Mouse (Mus musculus) inflammation-experienced regulatory T-cells, adult 6 months (primary cell): ENCODE results near the gene Gadd45b. TPM values are rescaled to one million over a fixed set of nuclear protein-coding genes. Genes with fewer than 3 reads are reported as not detected.
A peak's percentile ranks its signal among the peaks of the same experiment; 100 is the strongest.

ENCODE experiments used
- ATAC-seq: one replicate; pipeline ENCODE4 v1.8.0; 2017
- polyA plus RNA-seq, 3 experiments: library from polyadenylated mRNA; unstranded; fragments of 100-300 nt; shearing (Covaris generic); gene quantifications; one replicate each; pipeline ENCODE4 v1.2.1; 2017

Gadd45b gene
- polyA plus RNA-seq, 3 experiments from 2014 or later = 26.4 to 51.5 (median 39.3) TPM

GRCm38 (mm10) chr10:80935698-80936097, 5.8 kb downstream of the Gadd45b start:
- no peak for ATAC-seq

GRCm38 (mm10) chr10:80936135-80936809, 6.4 kb downstream of the Gadd45b start:
- no peak for ATAC-seq

DNA sequence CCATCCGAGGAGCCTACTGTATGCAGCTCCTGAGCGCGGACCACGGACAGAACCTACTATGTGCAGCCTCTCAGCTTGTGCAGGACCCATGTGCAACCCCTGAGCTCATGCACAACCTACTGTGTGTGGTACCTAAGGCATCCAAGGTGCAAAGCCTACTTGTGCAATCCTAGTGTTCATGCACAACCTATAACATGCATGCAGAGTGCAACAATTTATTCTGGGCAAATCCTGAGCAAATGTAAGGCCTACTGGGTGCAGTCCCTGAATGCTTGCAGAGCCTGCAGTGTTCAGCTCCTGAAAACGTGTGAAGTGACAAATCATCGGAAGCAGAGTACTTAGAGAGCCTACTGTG, 6.9 kb downstream of the Gadd45b start:
- ATAC-seq = no peak

GRCm38 (mm10) chr10:80937646-80938045, 7.8 kb downstream of the Gadd45b start:
- ATAC-seq = no peak

- ATAC-seq = peak; percentile 31
These were observed 9.1 kb downstream of the Gadd45b start for GRCm38 (mm10) chr10:80938831-80939550.

DNA sequence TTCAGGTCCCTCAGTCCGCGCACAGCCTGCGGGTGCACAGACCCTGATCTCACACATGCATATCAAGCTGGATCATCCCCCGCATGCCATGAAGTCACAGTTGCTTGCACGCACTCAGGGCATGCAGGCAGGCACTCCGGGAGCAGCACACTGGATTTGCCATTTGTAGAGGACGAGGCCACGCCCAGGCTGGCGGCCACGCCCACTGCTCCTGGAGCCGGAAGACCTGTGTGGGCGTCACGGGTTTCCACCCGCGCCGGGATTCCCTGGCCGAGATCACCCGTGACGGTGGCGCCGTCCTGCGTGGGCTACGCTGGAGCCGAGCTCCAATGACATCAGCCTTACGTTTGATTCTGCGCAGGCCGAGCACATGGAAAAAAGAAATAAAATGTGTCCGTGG, 9.8 kb downstream of the Gadd45b start:
- ATAC-seq = peak; percentile 72

GRCm38 (mm10) chr10:80940320-80940987, 10.6 kb downstream of the Gadd45b start:
- ATAC-seq = no peak

DNA sequence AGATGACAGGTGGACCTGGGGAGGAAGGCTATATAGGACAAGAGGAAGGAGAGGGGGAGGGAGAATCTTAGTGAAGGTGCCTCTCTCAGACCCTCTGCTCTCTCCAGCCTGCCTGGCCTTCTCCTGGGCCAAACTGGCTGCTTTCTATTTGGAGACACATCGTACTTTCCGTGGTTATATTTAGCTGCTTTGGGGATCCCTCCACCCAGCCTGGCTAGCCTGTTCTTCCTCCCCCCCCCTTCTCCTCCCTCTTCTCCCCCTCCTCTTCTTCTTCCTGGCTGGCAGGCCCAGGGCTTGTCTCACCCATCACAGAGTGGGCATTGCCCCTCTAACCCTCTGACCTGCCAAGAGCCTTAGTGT, 11.1 kb downstream of the Gadd45b start:
- ATAC-seq = no peak

DNA sequence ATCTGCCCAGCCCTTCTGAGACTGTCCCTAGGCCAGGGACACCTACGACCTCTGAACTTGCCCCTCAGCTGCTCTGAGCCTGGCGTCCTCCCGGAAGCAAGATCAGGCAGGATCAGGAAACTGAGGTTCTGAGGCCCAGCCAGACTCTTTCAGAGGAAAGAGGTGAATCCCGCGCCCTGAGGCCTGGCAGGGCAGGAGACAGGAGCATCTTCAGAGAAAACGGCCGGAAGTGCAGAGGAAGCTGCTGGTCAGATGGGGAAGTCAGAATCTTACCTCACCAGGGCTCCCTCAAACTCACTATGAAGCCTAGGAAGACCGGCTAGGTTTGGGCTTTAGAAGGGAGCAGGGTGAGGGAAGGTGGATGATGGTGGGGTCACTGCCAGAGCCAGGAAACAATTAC, 13.0 kb downstream of the Gadd45b start:
- ATAC-seq = no peak

GRCm38 (mm10) chr10:80943701-80944100, 13.8 kb downstream of the Gadd45b start:
- no peak for ATAC-seq

DNA sequence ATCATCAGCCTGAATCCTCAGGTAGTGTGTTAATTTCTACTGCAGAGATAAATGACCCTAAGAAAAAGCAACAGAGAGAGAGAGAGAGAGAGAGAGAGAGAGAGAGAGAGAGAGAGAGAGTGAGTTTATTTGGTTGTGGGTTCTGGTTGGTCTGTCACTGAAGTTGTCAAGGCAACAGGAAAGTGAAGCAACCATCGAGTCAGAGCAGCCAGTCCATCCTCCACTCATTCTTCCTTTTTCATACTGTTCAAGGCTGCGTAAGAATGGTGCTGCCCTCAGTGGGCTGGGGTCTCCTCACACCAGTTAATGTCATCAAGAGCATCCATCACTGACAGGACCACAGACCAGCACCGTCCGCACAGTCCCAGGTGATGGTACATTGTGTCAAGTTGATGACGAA, 14.4 kb downstream of the Gadd45b start:
- ATAC-seq = no peak

DNA sequence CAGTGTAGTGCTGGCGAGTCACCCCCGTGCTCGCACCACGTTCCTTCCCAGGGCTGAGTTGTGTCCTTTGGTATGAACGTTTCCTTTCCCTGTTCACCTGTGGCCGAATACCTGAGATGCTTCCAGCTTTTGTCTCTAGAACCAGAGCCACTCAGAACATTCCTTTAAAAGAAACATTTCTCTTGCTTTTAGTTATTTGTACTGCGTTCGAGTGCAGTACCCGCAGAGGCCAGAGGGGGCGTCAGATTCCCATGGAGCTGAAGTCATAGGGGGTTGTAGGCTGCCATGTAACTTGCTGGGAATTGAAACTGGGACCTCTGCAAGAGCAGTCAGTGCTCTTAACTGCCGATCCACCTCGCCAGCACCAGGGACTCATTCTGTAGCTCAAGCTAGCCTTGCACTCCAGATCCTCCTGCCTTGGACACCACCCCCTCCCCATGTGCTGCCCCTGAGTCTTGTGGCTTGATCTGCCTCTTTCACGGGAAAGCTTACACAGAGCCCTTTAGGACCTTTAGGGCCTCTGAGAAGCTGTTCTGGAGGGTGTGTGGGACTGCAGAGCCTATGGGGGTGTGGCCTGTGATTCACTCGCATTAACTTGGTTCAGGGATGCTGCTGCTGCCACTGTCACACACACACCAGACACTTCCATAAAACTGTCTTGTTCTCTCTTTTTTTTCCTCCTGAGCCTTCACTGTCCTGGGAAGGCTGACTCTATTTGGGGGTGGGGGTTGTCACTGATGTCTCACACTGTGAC, 17.0 kb downstream of the Gadd45b start:
- ATAC-seq = no peak

- no peak for ATAC-seq
These were observed 17.9 kb downstream of the Gadd45b start for GRCm38 (mm10) chr10:80947802-80948201.

DNA sequence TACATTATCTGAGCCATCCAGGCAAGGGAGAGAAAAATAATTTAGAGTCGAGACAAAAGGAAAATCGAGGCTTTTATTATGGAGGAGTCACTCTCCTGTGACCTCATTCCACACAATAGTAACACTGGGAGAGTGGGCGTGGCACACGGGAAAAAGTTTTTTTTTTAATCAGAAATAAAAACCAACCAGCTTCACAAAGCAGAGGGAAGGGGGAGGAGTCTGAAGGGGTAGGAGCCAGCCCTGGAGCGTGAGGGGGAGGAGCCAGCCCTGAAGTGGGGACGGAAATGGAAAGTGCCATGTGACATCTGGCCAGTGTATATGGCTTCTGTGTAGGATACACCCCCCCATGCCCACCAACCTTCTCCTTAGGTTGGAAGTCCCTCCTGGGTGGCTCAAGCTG, 18.7 kb downstream of the Gadd45b start:
- no peak for ATAC-seq

DNA sequence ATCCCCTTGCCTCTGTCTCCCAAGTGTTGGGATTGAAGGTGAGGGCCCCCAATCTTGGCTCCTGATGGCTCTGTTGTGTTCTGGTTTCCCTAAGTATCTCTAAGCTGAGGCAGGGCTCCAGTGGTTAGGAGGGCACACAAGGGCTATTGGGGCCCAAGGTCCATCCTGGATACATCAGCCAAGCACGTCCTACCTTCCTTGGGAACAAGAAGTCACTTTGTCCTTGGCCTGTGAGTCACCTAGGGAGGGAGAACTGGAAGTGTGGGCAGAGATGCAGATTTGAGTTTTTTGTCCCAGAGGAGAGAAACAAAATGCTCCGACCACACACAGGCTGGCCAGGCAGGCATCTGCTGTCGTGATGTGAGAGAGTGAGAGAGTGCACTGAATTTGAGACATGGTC, 19.2 kb downstream of the Gadd45b start:
- ATAC-seq = no peak

- ATAC-seq = no peak
These were observed 20.4 kb downstream of the Gadd45b start for GRCm38 (mm10) chr10:80950314-80950713.

DNA sequence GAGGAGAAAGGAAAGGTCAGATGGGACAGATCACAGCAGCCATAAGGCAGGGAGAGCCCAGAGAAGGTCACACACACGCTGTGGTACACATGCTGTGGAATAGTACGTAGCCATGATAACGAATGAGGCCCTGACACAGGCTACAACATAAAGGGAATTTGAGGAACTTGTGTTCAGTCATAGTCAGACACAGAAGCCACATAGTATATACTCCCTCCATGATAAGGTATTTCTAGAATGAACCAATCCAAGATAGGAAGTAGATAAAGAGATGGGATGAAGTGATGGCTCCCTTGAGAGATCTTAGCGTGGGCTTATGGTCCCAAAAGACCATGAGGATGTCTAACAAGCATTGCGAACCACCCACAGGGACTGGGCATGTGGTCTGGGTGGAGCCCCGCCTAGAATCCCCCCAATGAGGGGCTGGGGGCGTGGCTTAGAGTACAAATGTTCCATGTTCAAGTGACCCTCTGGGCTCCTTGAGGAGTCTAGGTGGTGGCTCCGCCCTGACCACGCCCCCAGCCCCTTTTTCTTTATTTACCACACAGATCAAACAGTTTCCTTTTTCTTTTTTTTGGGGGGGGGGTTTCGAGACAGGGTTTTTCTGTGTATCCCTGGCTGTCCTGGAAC, 22.0 kb downstream of the Gadd45b start:
- no peak for ATAC-seq

DNA sequence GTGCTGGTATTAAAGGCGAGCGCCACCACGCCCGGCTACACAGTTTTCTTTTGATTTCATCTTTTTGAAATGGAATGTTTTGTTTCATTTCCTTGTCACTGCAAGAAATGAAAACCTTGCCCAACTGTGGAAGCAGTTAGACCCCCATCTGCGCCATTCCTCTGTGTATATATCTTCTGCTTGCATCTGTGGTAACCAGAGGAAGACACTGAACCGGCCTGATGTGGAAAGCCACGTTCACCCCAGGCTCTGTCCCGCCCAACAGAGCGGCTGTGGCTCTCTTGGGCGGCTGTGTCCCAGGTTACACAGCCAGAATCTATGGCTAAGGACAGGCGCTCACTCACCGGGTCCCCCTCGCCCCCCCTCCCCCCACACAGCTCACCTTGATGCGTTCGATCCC, 22.6 kb downstream of the Gadd45b start:
- ATAC-seq = no peak

DNA sequence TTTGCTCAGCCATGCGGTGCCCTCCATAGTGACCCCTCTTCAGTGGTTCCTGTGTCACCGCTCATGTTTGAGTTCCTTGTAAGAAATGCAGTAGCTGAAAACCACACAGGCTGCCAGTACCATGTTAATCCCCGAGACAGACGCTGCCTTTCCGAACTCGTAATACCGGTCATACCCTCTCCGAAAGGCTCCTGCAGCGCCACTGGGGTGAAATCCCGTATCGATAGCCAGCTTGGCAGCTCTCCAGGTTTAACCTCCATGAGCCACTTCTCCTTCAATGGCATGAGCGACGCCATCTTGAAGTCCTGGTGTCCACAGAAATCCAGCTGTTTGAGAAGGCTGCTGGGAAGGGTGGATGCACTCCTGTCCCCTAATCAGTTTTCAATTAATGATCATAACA, 24.5 kb downstream of the Gadd45b start:
- no peak for ATAC-seq

GRCm38 (mm10) chr10:80954843-80955242, 25.0 kb downstream of the Gadd45b start:
- ATAC-seq = no peak

- ATAC-seq = peak; percentile 94
These were observed 25.7 kb downstream of the Gadd45b start for GRCm38 (mm10) chr10:80955536-80955935.

DNA sequence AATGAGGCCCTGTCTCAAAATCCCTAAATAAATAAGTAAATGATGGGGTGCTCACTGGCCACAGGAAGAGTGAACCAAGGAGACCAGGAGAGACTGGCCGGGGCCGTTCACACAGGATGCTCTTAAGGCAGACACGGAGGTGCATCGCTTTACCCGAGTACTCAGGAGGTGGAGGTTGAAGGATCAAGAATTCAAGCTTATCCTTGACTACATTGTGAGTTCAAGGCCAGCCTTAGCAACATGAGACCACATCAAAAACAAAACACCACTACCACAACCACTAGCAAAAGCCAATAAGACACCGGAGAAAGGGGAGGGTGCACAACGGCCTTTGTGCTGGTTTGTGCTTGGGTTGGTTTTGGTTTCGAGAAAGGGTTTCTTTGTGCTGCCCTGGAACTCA, 26.5 kb downstream of the Gadd45b start:
- no peak for ATAC-seq

GRCm38 (mm10) chr10:80956901-80957300, 27.0 kb downstream of the Gadd45b start:
- no peak for ATAC-seq
